Comparison of ENCODE assay signal across 9 mouse cellular contexts in genomic region chr7:83075159-83075952, GRCm38 (mm10).
A peak's percentile ranks its signal among the peaks of the same experiment; 100 is the strongest.
DNase-seq lines count a peak whose midpoint lies in the region; ATAC-seq and TF ChIP-seq lines count a peak whose summit lies in the region.
"Had no signal": no experiment of that assay in that cellular context is flagged by ENCODE, and none has a peak within 500 bp of the region (broad histone marks: within the 10 kb centered on the region; RNA-seq: fewer than 3 reads in every experiment).

No protein-coding gene starts in this region.

- H3K4me1 ChIP-seq in kidney, adult 2 months (ENCODE audit: control insufficient read depth, insufficient read depth, low read length), result peaks cover 7% of the 10 kb centered on the region

- no peaks in the 10 kb centered on the region for H3K36me3 ChIP-seq in kidney, adult 2 months (ENCODE audit: control insufficient read depth, insufficient read depth, low read length)
- no peaks in the 10 kb centered on the region for H3K36me3 ChIP-seq in C2C12 (ENCODE audit: control insufficient read depth, insufficient read depth)

- 76% methylated on average over 4 of the region's 4 CpGs for WGBS in kidney, adult 2 months

- H3K79me3 ChIP-seq in C2C12 (ENCODE audit: low read depth), result no peaks in the 10 kb centered on the region

- peak; percentile 99 for ATAC-seq in granulocyte monocyte progenitor cell, adult 5-6 weeks (replicated peaks; ENCODE audit: poor library complexity, severe bottlenecking)
- peak; percentile 97 for ATAC-seq in megakaryocyte, adult 5-6 weeks (ENCODE audit: poor library complexity, severe bottlenecking)

- H3K79me2 ChIP-seq in C2C12 (ENCODE audit: control insufficient read depth, insufficient read depth), result no peaks in the 10 kb centered on the region

- no peak for TF ChIP-seq CTCF in kidney, adult 2 months (conservative IDR thresholded peaks at IDR 0.05; ENCODE audit: insufficient read depth, insufficient read length, low read depth, low read length)
- TF ChIP-seq CTCF in C2C12 (IDR thresholded peaks at IDR 0.05; ENCODE audit: control insufficient read depth, insufficient read depth, insufficient read length), result no peak

- peak; percentile 36 for DNase-seq in kidney, adult 2 months
- DNase-seq in kidney, adult 11 months, result no peak
- DNase-seq in ovary, postnatal 36 days (ENCODE audit: low spot score), result no peak
- no peak for DNase-seq in retina, embryonic 14.5 days (ENCODE audit: low spot score)
- DNase-seq: cerebellum, postnatal 25 days; kidney, postnatal 36 days had no signal

- no peak for TF ChIP-seq POLR2A in kidney, adult 2 months (IDR thresholded peaks at IDR 0.05; ENCODE audit: low read depth, low read length)

- H3ac ChIP-seq in C2C12 (ENCODE audit: control insufficient read depth, insufficient read length, low read depth), result no peak overlapping the region

- no peak overlapping the region for H3K4me3 ChIP-seq in kidney, adult 2 months (ENCODE audit: insufficient read depth, low read depth, low read length)
- no peak overlapping the region for H3K4me3 ChIP-seq in C2C12 (ENCODE audit: insufficient read depth, poor library complexity, severe bottlenecking)

- no peaks in the 10 kb centered on the region for H3K27me3 ChIP-seq in kidney, adult 2 months (replicated peaks; ENCODE audit: control insufficient read depth, insufficient read depth, low read length)
- no peaks in the 10 kb centered on the region for H3K27me3 ChIP-seq in C2C12 (ENCODE audit: control insufficient read depth, insufficient read depth, insufficient read length)

- no peak overlapping the region for H3K27ac ChIP-seq in kidney, adult 2 months (ENCODE audit: insufficient read depth, low read depth, low read length)

TF ChIP-seq in C2C12, 6 proteins besides CTCF, POLR2A, EP300 and RAD21:
- TF ChIP-seq MYOD1 (IDR thresholded peaks at IDR 0.05; ENCODE audit: control insufficient read depth, insufficient read length, low read depth) (peak; percentile 88), USF1 (IDR thresholded peaks at IDR 0.05; ENCODE audit: low read depth) (no peak), MYOG (IDR thresholded peaks at IDR 0.05; ENCODE audit: control insufficient read depth, extremely low read depth, insufficient read length) (no peak)
